Mouse (Mus musculus) embryonic facial prominence, embryonic 14.5 days (tissue): ENCODE data around the gene Tmem87a. TPM values are rescaled to one million over a fixed set of nuclear protein-coding genes. Genes with fewer than 3 reads are reported as not detected.

ENCODE experiments used
- ATAC-seq: fragments of 200-750 bp; cut with Nextera tagmentation; 2 replicates; pipeline ENCODE4 v1.8.0; 2017; ENCODE audit warnings: low read depth, moderate number of reproducible peaks, moderate TSS enrichment
- DNase-seq: peaks from one replicate; pipeline ENCODE4 v3.0.0-alpha.2; 2015; ENCODE audit warnings: low spot score
- H3K27ac ChIP-seq: fragments of 300-500 bp; sonication (generic); replicated peaks from 2 replicates; pipeline ENCODE4 v1.5.1; 2014; ENCODE audit warnings: low read depth, mild to moderate bottlenecking, low read length, moderate library complexity
- H3K27me3 ChIP-seq: fragments of 300-500 bp; sonication (generic); replicated peaks from 2 replicates; pipeline ENCODE4 v1.6.1; 2014; ENCODE audit warnings: low read length; ENCODE audit not compliant: control insufficient read depth, insufficient read depth
- H3K36me3 ChIP-seq: fragments of 300-500 bp; sonication (generic); 2 replicates; pipeline ENCODE4 v1.6.1; 2014; ENCODE audit warnings: low read length, mixed read lengths; ENCODE audit not compliant: control insufficient read depth, insufficient read depth
- H3K4me1 ChIP-seq: fragments of 300-500 bp; sonication (generic); 2 replicates; pipeline ENCODE4 v1.6.1; 2014; ENCODE audit warnings: antibody characterized with exemption, low read length; ENCODE audit not compliant: control insufficient read depth, insufficient read depth
- H3K4me2 ChIP-seq: fragments of 300-500 bp; sonication (generic); 2 replicates; pipeline ENCODE4 v1.6.1; 2014; ENCODE audit warnings: low read depth, mild to moderate bottlenecking, low read length, moderate library complexity, mixed read lengths
- H3K4me3 ChIP-seq: fragments of 300-500 bp; sonication (generic); 2 replicates; pipeline ENCODE4 v1.5.1; 2014; ENCODE audit warnings: low read depth, mild to moderate bottlenecking, low read length
- H3K9ac ChIP-seq: fragments of 300-500 bp; sonication (generic); 2 replicates; pipeline ENCODE4 v1.6.1; 2014; ENCODE audit warnings: low read depth, mild to moderate bottlenecking, low read length, moderate library complexity, mixed read lengths
- H3K9me3 ChIP-seq: fragments of 300-500 bp; sonication (generic); 2 replicates; pipeline ENCODE4 v1.6.1; 2016; ENCODE audit warnings: low read length; ENCODE audit not compliant: control insufficient read depth
- WGBS: fragments of 180-500 bp; shearing (Covaris S2); extraction: QIAGEN DNeasy Blood & Tissue Kit; methylation state at CpG from one replicate; pipeline ENCODE4 v1.1.7; 2014; 5-methylcytosine and 5-hydroxymethylcytosine counted together
- polyA plus RNA-seq: library from polyadenylated mRNA; unstranded; fragments of >200 nt; fragmentation: Nextera tagmentation; extraction: Ambion mirVana; gene quantifications from 2 replicates; pipeline ENCODE4 v1.2.1, GENCODE M21; 2014

Tmem87a gene
- 9.7 and 11.1 TPM in 2 replicates for polyA plus RNA-seq

DNA sequence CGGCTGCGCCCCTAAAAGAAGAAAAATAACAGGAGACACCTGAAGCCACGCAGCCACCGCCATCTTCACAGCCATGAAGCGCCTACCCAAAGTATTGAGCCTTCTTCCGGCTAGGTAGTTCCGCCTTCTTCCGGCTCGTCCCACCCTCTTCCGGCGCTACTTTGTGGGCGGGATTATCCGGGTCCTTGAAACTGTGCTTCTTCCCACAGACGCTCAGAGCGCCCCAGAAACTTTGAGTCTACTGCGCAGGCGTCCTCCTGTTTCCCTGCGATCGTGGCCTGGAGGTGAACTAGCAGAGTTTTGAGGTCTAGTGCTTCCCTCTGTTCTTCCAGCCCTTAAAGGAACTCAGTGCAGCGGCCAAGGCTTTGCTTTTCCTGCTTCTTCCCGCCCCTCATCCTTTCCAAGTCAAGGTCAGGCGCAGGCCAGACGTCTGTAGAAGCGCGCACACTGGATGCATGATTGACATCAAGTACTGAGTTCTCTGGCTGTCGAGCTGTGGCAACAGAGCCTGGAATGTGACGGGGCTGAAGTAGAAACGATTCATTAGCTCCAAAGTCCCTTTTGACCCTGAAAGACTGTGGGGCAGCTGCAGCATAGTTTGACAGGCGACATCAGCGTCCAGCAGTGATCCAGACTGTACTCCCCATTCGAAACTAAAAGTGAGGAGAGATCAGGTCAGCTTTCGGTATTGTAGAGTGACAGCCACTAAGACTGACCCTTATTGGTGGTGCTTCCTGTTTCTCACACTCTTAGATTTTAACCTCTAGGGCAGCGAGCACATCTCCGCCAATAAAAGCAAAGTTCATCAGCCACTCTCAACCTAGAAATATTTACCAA lies at the start of gene Tmem87a:
Gene Tmem87a (minus strand): TSS at position 128 of the 837 bp plus-strand sequence.
- peak within 1 kb of the TSS; percentile 93 for H3K27ac ChIP-seq
- peak within 1 kb of the TSS; percentile 85 for H3K4me3 ChIP-seq
- DNase-seq (peak; percentile 98), ATAC-seq (peak; percentile 100)
- peaks cover 14% of the 10 kb centered on the region; the same call in 1 of the 2 replicates for H3K9me3 ChIP-seq
- H3K4me2 ChIP-seq, result peak within 1 kb of the TSS; percentile 82
- no peaks in the 10 kb centered on the region for H3K27me3 ChIP-seq
- peak within 1 kb of the TSS; percentile 79 for H3K9ac ChIP-seq
- under 1% methylated on average over 34 of the region's 34 CpGs for WGBS
- H3K36me3 ChIP-seq, result no peaks in the 10 kb centered on the region
- peaks cover 12% of the 10 kb centered on the region; the same call in 1 of the 2 replicates for H3K4me1 ChIP-seq

DNA sequence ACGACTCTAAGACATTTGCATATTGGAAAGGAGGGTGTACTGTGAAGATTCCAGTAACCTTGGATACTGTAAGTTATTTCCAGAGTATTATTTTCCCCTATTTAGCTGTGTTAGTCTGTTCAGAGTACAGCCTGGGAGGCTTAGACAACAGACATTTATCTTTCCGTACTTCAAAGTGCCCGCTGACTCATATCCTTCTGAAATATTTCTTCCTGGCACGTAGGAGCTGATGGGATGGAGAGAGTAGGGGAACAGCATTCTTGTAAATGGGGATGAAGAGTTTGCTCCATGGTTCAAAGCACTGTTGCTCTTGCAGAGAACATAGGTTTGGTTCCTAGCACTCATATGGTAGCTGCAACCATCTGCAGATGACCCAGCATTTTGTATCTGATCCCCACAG lies 48.7 kb upstream of the Tmem87a start:
- H3K4me3 ChIP-seq, result no peak overlapping the region
- no peak for DNase-seq
- no peaks in the 10 kb centered on the region for H3K9me3 ChIP-seq
- no peaks in the 10 kb centered on the region for H3K36me3 ChIP-seq
- H3K9ac ChIP-seq, result no peak overlapping the region
- ATAC-seq, result no peak
- H3K4me2 ChIP-seq, result no peak overlapping the region
- WGBS, result 87% methylated on average over 4 of the region's 4 CpGs
- no peak overlapping the region for H3K27ac ChIP-seq
- no peaks in the 10 kb centered on the region for H3K27me3 ChIP-seq
- H3K4me1 ChIP-seq, result no peaks in the 10 kb centered on the region

DNA sequence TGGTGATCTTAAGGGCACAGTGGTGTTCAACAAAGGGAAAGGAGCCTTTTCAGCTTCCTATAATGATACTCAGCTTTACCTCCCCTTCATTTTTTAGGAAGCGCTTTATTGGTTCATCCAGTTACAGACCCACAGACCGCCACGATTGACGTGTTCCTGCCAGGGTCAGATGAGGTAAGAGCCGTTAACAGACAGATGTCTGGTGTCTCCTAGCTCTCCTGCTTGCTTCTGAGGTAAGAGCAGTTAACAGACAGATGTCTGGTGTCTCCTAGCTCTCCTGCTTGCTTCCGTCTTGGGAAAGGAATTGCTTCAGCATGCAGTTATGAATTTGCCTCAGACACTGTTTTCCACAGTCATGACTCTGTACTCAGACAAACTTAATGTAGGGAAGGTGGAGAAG lies 46.8 kb upstream of the Tmem87a start:
- Histone ChIP-seq H3K4me2 (no peak overlapping the region), H3K9ac (no peak overlapping the region), H3K27ac (no peak overlapping the region), H3K4me3 (no peak overlapping the region), H3K9me3 (no peaks in the 10 kb centered on the region), H3K27me3 (no peaks in the 10 kb centered on the region), H3K36me3 (no peaks in the 10 kb centered on the region), H3K4me1 (no peaks in the 10 kb centered on the region)
- no peak for DNase-seq
- 57% methylated on average over 6 of the region's 6 CpGs for WGBS
- ATAC-seq, result no peak

DNA sequence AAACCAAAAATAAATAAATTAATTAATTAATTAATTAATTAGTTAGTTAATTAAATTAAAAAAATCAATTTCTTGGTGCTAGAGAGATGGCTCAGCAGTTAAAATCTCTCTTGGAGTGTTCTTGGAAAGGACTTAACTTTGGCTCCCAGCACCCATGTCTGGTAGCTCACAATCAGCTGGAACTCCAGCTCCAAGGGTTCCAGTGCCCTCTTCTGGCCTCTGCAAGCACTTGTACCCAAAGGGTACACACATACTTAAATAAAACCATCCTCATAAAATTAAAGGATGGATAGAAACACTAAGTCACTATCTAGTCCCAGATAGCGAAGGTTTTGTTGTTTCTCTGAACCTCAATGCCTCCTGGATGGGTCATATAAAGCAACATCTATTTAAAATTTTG lies 43.4 kb upstream of the Tmem87a start:
- no peak for ATAC-seq

DNA sequence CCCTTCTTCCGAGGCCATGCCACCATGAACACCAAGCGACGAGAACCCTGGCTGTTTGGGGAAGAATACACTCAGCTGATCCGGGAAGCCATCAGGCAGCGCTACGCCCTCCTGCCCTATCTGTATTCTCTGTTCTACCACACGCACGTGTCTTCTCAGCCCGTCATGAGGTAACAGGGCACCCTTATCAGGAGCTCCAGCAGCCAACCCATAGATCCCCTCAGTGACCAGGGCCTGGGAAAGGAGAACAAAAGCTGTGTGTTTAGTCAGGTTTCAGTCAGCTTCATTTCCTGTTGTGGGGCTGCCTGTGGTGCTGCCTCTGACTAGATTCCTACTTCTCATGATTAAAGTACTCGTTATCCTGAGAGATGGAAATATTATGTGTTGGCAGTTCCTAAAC lies 42.5 kb upstream of the Tmem87a start:
- Histone ChIP-seq H3K9ac (no peak overlapping the region), H3K4me2 (no peak overlapping the region), H3K4me1 (no peaks in the 10 kb centered on the region), H3K36me3 (no peaks in the 10 kb centered on the region), H3K4me3 (no peak overlapping the region), H3K27ac (no peak overlapping the region), H3K27me3 (no peaks in the 10 kb centered on the region), H3K9me3 (no peaks in the 10 kb centered on the region)
- 76% methylated on average over 10 of the region's 10 CpGs for WGBS
- ATAC-seq (no peak), DNase-seq (no peak)

More for the DNA sequence above, 43.4 kb upstream of the Tmem87a start:
- no peak for DNase-seq
- Histone ChIP-seq H3K9ac (no peak overlapping the region), H3K27ac (no peak overlapping the region), H3K4me2 (no peak overlapping the region), H3K36me3 (no peaks in the 10 kb centered on the region), H3K4me3 (no peak overlapping the region), H3K9me3 (no peaks in the 10 kb centered on the region), H3K4me1 (no peaks in the 10 kb centered on the region), H3K27me3 (no peaks in the 10 kb centered on the region)
- 93% methylated on average over 1 of the region's 1 CpGs for WGBS

DNA sequence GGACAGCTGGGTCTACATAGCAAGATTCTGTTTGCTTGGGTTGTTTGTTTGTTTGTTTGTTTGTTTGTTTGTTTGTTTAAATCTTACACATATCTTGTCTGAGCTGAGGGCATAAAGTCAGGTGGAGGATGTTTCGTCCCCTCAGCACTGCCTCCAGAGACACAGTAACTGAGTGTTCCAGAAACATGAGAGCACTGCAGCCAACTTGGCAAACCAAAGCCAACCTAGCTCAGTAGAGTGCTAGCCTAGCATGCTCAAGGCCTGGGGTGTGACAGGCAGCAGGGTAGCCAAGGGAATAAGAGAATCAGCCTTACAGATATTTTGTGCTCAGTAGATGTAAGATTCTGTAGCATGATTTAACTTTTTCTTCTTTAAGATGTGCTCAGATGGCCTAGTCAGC lies 40.6 kb upstream of the Tmem87a start:
- ATAC-seq (no peak), DNase-seq (no peak)
- no peak overlapping the region for H3K4me3 ChIP-seq
- H3K4me1 ChIP-seq, result no peaks in the 10 kb centered on the region
- H3K36me3 ChIP-seq, result no peaks in the 10 kb centered on the region
- no peak overlapping the region for H3K27ac ChIP-seq
- 91% methylated on average over 1 of the region's 1 CpGs for WGBS
- H3K27me3 ChIP-seq, result no peaks in the 10 kb centered on the region
- no peak overlapping the region for H3K9ac ChIP-seq
- H3K4me2 ChIP-seq, result no peak overlapping the region
- no peaks in the 10 kb centered on the region for H3K9me3 ChIP-seq

DNA sequence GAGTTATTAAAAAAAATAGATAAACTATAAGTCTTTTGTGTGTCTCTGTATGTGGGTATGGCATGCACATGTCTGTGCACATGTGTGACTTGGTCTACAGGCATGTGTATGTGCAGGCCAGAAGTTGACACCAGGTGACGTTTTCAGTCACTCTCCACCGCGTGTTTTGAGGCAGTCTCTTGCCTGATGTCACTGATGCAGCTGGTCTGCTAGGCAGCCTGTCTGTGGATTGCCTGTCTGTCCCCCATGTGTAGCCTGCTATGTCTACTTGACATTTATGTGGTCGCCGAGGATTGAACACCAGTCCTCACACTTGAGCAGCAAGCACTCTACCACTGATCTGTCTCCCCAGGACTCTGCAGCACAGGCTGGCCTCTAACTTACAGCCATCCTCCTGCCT lies 20.5 kb upstream of the Tmem87a start:
- ATAC-seq, result no peak
- no peak overlapping the region for H3K4me2 ChIP-seq
- H3K27ac ChIP-seq, result no peak overlapping the region
- H3K4me1 ChIP-seq, result no peaks in the 10 kb centered on the region
- H3K9ac ChIP-seq, result no peak overlapping the region
- WGBS, result 74% methylated on average over 5 of the region's 5 CpGs
- no peaks in the 10 kb centered on the region for H3K9me3 ChIP-seq
- H3K4me3 ChIP-seq, result no peak overlapping the region
- no peaks in the 10 kb centered on the region for H3K27me3 ChIP-seq
- DNase-seq, result no peak
- peaks cover 6% of the 10 kb centered on the region; the same call in 1 of the 2 replicates for H3K36me3 ChIP-seq

DNA sequence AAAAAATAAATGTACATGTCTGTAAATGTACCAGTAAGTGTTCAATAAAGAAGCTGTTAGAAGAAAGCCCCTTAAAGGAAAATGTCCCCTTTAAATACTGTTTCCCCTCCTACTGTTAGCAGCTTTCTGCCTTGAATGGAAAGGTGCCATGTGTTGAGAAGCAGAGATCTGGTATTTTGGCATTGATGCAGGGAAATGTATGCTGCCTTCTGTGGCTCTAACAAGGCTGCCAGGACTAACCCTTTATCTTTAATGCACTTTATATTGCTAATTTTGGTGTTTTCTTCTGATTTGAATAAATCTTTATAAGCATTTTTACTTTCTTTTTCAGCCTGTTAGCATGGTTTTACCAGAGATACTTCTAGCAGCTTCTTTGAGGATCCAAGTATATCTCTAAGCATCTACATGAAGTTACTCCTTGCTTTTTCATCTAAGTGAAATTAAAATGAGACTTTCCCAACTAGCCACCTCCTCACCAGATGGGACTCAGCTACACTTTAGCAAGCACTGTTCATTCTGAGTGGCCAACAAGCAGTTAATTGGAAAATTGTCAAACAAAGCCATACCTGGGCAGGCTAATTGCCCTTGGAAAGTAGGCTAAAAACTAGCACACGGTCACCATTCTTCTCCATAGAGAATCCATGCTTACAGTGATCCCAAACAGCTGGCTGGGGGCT lies 11.0 kb upstream of the Tmem87a start:
- WGBS, result 39% methylated on average over 1 of the region's 1 CpGs
- Histone ChIP-seq H3K36me3 (peaks cover 3% of the 10 kb centered on the region; the same call in 1 of the 2 replicates), H3K4me3 (no peak overlapping the region), H3K9ac (no peak overlapping the region), H3K27ac (no peak overlapping the region), H3K4me2 (no peak overlapping the region), H3K4me1 (no peaks in the 10 kb centered on the region), H3K9me3 (no peaks in the 10 kb centered on the region), H3K27me3 (no peaks in the 10 kb centered on the region)
- ATAC-seq (no peak), DNase-seq (no peak)
